Mouse (Mus musculus): ENCODE data around the gene Pcca. TPM values are rescaled to one million over a fixed set of nuclear protein-coding genes. Genes with fewer than 3 reads are reported as not detected.

The Pcca gene
- total RNA-seq, 1 experiment: 12.3 TPM

DNA sequence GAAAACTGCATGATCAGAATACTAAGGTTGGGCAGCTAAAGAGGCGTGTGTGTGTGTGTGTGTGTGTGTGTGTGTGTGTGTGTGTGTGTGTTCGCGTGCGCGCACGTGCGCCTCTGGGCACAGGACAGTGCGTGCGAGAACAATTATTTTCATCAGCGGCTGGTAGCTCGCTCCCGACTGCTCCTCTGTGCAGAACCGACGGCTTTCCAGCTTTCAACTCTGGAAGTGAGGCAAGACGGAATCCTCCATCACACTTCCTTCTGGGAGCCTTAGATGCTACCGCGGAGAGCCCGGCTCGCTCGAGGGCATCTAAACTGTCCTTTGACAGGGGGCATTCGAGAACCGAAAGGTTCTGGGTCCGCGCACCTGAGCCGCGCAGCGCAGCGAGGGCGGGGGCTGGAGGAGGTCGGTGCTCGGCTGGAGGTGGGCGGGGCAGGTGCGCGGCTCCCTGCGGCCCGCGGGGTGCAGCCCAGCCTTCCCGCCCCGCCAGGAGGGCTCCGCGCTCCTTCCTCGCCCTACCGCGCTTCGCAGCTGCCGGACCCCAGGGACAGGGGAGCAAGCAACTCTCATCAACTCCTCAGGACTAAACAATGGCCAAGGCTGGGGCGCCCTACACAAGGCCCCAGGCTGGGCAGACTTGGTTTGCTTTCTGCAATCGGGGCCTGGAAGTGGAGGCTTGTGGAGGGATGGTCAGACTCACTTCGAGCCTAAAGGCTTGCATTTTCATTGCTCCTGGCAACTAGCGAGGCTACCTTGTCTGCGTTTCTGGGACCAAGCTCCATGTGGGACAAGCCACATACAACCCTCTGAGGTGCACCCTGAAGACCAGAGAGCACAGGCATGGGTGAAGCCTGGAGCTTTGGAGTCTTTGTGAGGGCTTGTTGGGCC is 43.4 kb upstream of the Pcca start, which contains the start of gene Gm10837:
Gene Gm10837, plus strand, starts transcription at position 146 of the 888 bp plus-strand sequence.
- H3K27ac ChIP-seq (ENCODE audit: insufficient read depth, low read depth, low read length, poor library complexity, severe bottlenecking): no peak within 1 kb of the TSS
- no peaks in the 10 kb centered on the region; a peak in 1 of 4 replicates for H3K4me1 ChIP-seq (ENCODE audit: control insufficient read depth in 2 of 2, insufficient read depth in 2 of 2, low read length in 2 of 2, poor library complexity in 1 of 2)
- in situ Hi-C loops (cut with MboI; ENCODE audit: low sequenced_read_pairs in 2 of 2, unreplicated experiment in 2 of 2): no loop called here
- peak within 1 kb of the TSS; percentile 61 to 67 for H3K4me3 ChIP-seq (ENCODE audit: insufficient read depth in 1 of 2, low read depth in 1 of 2, low read length in 2 of 2, poor library complexity in 1 of 2, severe bottlenecking in 1 of 2)
- no peak within 1 kb of the TSS for H3K9ac ChIP-seq (ENCODE audit: insufficient read depth, low read depth, low read length, poor library complexity, severe bottlenecking)
- TF ChIP-seq HCFC1 (IDR thresholded peaks at IDR 0.05; ENCODE audit: borderline replicate concordance, insufficient read depth, low read length): no peak
- no peak for TF ChIP-seq ZNF384 (IDR thresholded peaks at IDR 0.05; ENCODE audit: low read depth, low read length)
- no peak for TF ChIP-seq MAFK (IDR thresholded peaks at IDR 0.05; ENCODE audit: insufficient read depth, low read depth, low read length)
- no peak for TF ChIP-seq ZC3H11A (IDR thresholded peaks at IDR 0.05; ENCODE audit: borderline replicate concordance, low read depth, low read length)
- TF ChIP-seq CHD2 (IDR thresholded peaks at IDR 0.05; ENCODE audit: low read depth, low read length): no peak
- no peaks in the 10 kb centered on the region for H3K9me3 ChIP-seq (ENCODE audit: control insufficient read depth, insufficient read depth, low read depth, low read length)
- no peaks in the 10 kb centered on the region for H3K36me3 ChIP-seq (ENCODE audit: control insufficient read depth, insufficient read depth, low read length, poor library complexity, severe bottlenecking)
- DNase-seq (ENCODE audit: low read depth, low spot score): no peak

DNA sequence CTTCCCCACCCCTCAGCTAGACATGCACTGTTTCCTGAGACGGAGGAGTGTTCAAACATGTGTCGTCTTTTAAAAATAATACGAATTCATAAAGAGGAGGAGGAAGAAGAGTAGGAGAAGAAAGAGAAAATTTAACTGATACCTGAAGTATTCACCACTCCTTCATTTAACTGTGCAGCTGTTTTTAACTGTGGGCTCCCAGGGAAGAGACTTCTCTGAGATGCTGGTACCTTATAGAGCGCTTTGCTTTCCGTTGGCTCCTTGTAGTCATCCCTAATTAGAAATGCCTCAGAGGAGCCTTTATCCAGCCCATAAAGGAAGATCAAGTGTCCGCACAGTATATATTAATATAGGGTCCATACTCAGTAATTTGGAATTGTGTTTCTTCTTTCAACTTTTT is 42.6 kb upstream of the Pcca start:
- no peak for TF ChIP-seq HCFC1 (IDR thresholded peaks at IDR 0.05; ENCODE audit: borderline replicate concordance, insufficient read depth, low read length)
- no peak for TF ChIP-seq ZNF384 (IDR thresholded peaks at IDR 0.05; ENCODE audit: low read depth, low read length)
- no peak for TF ChIP-seq CHD2 (IDR thresholded peaks at IDR 0.05; ENCODE audit: low read depth, low read length)
- TF ChIP-seq ZC3H11A (IDR thresholded peaks at IDR 0.05; ENCODE audit: borderline replicate concordance, low read depth, low read length): no peak
- TF ChIP-seq MAFK (IDR thresholded peaks at IDR 0.05; ENCODE audit: insufficient read depth, low read depth, low read length): no peak
- H3K4me3 ChIP-seq (ENCODE audit: insufficient read depth in 1 of 2, low read depth in 1 of 2, low read length in 2 of 2, poor library complexity in 1 of 2, severe bottlenecking in 1 of 2): no peak overlapping the region
- H3K4me1 ChIP-seq (ENCODE audit: control insufficient read depth in 2 of 2, insufficient read depth in 2 of 2, low read length in 2 of 2, poor library complexity in 1 of 2): no peaks in the 10 kb centered on the region; a peak in 1 of 4 replicates
- DNase-seq (ENCODE audit: low read depth, low spot score): no peak
- no peak overlapping the region for H3K9ac ChIP-seq (ENCODE audit: insufficient read depth, low read depth, low read length, poor library complexity, severe bottlenecking)
- H3K27ac ChIP-seq (ENCODE audit: insufficient read depth, low read depth, low read length, poor library complexity, severe bottlenecking): no peak overlapping the region
- in situ Hi-C loops (cut with MboI; ENCODE audit: low sequenced_read_pairs in 2 of 2, unreplicated experiment in 2 of 2): no loop called here
- H3K36me3 ChIP-seq (ENCODE audit: control insufficient read depth, insufficient read depth, low read length, poor library complexity, severe bottlenecking): no peaks in the 10 kb centered on the region
- H3K9me3 ChIP-seq (ENCODE audit: control insufficient read depth, insufficient read depth, low read depth, low read length): no peaks in the 10 kb centered on the region

DNA sequence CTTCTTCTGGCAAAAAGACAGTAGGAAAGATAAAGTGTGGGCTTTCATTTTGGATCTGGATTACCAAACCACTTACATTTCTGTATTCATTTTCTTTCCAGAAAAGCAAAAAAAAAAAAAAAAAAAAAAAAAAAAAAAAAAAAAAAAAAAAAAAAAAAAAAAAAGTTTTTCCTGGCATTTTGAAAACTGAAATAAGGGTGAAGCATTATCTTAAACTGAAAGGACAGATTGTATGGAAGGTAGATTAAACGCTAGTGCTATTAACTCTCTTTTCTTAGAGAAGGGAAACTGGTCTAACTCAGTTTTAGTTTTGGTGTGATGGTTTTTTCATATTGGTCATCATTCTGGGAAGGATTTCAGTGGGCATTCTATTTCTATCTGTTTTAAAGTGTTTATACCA is 42.1 kb upstream of the Pcca start:
- in situ Hi-C loops (cut with MboI; ENCODE audit: low sequenced_read_pairs in 2 of 2, unreplicated experiment in 2 of 2): no loop called here
- Histone ChIP-seq H3K4me3 (ENCODE audit: insufficient read depth in 1 of 2, low read depth in 1 of 2, low read length in 2 of 2, poor library complexity in 1 of 2, severe bottlenecking in 1 of 2) (no peak overlapping the region), H3K9me3 (ENCODE audit: control insufficient read depth, insufficient read depth, low read depth, low read length) (no peaks in the 10 kb centered on the region), H3K36me3 (ENCODE audit: control insufficient read depth, insufficient read depth, low read length, poor library complexity, severe bottlenecking) (no peaks in the 10 kb centered on the region), H3K27ac (ENCODE audit: insufficient read depth, low read depth, low read length, poor library complexity, severe bottlenecking) (no peak overlapping the region), H3K4me1 (ENCODE audit: control insufficient read depth in 2 of 2, insufficient read depth in 2 of 2, low read length in 2 of 2, poor library complexity in 1 of 2) (no peaks in the 10 kb centered on the region; a peak in 1 of 4 replicates), H3K9ac (ENCODE audit: insufficient read depth, low read depth, low read length, poor library complexity, severe bottlenecking) (no peak overlapping the region)
- TF ChIP-seq ZNF384 (IDR thresholded peaks at IDR 0.05; ENCODE audit: low read depth, low read length) (peak; percentile 83), HCFC1 (IDR thresholded peaks at IDR 0.05; ENCODE audit: borderline replicate concordance, insufficient read depth, low read length) (no peak)
- DNase-seq (ENCODE audit: low read depth, low spot score): no peak

DNA sequence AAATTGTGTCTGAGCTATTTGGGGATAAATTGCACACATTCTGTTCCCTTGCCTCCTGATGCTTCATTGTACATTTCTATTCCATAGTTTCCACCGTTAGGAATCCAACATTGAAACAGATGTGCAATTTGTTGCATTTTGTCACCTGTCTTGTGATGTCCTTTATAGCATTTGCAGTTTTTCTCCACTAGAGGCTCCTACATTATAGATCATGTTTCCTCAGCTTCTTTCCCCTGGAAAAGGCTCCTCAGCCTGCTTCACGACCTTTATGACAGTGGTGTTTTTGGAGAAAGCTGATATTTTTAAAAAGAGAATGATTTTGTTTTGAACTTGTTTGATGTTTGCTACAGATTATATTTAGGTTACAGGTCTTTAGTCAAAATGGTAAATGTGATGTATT is 25.1 kb upstream of the Pcca start:
- H3K36me3 ChIP-seq (ENCODE audit: control insufficient read depth, insufficient read depth, low read length, poor library complexity, severe bottlenecking): no peaks in the 10 kb centered on the region
- no peak for TF ChIP-seq HCFC1 (IDR thresholded peaks at IDR 0.05; ENCODE audit: borderline replicate concordance, insufficient read depth, low read length)
- TF ChIP-seq ZC3H11A (IDR thresholded peaks at IDR 0.05; ENCODE audit: borderline replicate concordance, low read depth, low read length): no peak
- TF ChIP-seq MAFK (IDR thresholded peaks at IDR 0.05; ENCODE audit: insufficient read depth, low read depth, low read length): no peak
- TF ChIP-seq CHD2 (IDR thresholded peaks at IDR 0.05; ENCODE audit: low read depth, low read length): no peak
- no peak for TF ChIP-seq ZNF384 (IDR thresholded peaks at IDR 0.05; ENCODE audit: low read depth, low read length)
- in situ Hi-C loops (cut with MboI; ENCODE audit: low sequenced_read_pairs in 2 of 2, unreplicated experiment in 2 of 2): no loop called here

More for the DNA sequence above, 25.1 kb upstream of the Pcca start:
- no peaks in the 10 kb centered on the region for H3K4me1 ChIP-seq (ENCODE audit: control insufficient read depth in 2 of 2, insufficient read depth in 2 of 2, low read length in 2 of 2, poor library complexity in 1 of 2)
- H3K4me3 ChIP-seq (ENCODE audit: insufficient read depth in 1 of 2, low read depth in 1 of 2, low read length in 2 of 2, poor library complexity in 1 of 2, severe bottlenecking in 1 of 2): no peak overlapping the region
- no peaks in the 10 kb centered on the region for H3K9me3 ChIP-seq (ENCODE audit: control insufficient read depth, insufficient read depth, low read depth, low read length)
- H3K27ac ChIP-seq (ENCODE audit: insufficient read depth, low read depth, low read length, poor library complexity, severe bottlenecking): no peak overlapping the region
- H3K9ac ChIP-seq (ENCODE audit: insufficient read depth, low read depth, low read length, poor library complexity, severe bottlenecking): no peak overlapping the region
- DNase-seq (ENCODE audit: low read depth, low spot score): no peak

All from ES-E14 (cell line).